In genomic region chr9:104777135-104777534, GRCm38 (mm10) we compare ENCODE assay signal across 25 mouse cellular contexts.
DNase-seq lines count a peak whose midpoint lies in the region; ATAC-seq lines count a peak whose summit lies in the region.
"Had no signal": no experiment of that assay in that cellular context is flagged by ENCODE, and none has a peak within 500 bp of the region (broad histone marks: within the 10 kb centered on the region; RNA-seq: fewer than 3 reads in every experiment).

No protein-coding gene starts in this region.

- H3K9me3 ChIP-seq in forebrain, embryonic 13.5 days (replicated peaks): no peaks in the 10 kb centered on the region
- H3K9me3 ChIP-seq in forebrain, embryonic 12.5 days: no peaks in the 10 kb centered on the region
- H3K9me3 ChIP-seq: embryonic facial prominence, embryonic 12.5 days; embryonic facial prominence, embryonic 15.5 days; heart, embryonic 13.5 days had no signal

- H3K27ac ChIP-seq in forebrain, embryonic 13.5 days: peak overlapping the region; percentile 19; the same call in 1 of the 2 replicates
- H3K27ac ChIP-seq in forebrain, embryonic 12.5 days: no peak overlapping the region
- H3K27ac ChIP-seq: embryonic facial prominence, embryonic 12.5 days; embryonic facial prominence, embryonic 15.5 days; heart, embryonic 13.5 days; hindbrain, embryonic 14.5 days; hindbrain, postnatal 0 days had no signal

- H3K9ac ChIP-seq in forebrain, embryonic 13.5 days: no peak overlapping the region
- H3K9ac ChIP-seq in forebrain, embryonic 12.5 days: no peak overlapping the region
- H3K9ac ChIP-seq: embryonic facial prominence, embryonic 12.5 days; embryonic facial prominence, embryonic 15.5 days; heart, embryonic 13.5 days; hindbrain, embryonic 14.5 days had no signal

- WGBS in forebrain, embryonic 13.5 days: 87% methylated on average over 3 of the region's 3 CpGs
- WGBS in forebrain, embryonic 12.5 days: 77% methylated on average over 3 of the region's 3 CpGs

- no peaks in the 10 kb centered on the region for H3K27me3 ChIP-seq in forebrain, embryonic 13.5 days
- H3K27me3 ChIP-seq in forebrain, embryonic 12.5 days: no peaks in the 10 kb centered on the region
- H3K27me3 ChIP-seq: embryonic facial prominence, embryonic 12.5 days; embryonic facial prominence, embryonic 15.5 days; heart, embryonic 13.5 days had no signal

- H3K36me3 ChIP-seq in forebrain, embryonic 13.5 days (ENCODE audit: poor library complexity, severe bottlenecking): no peaks in the 10 kb centered on the region
- no peaks in the 10 kb centered on the region for H3K36me3 ChIP-seq in forebrain, embryonic 12.5 days (replicated peaks)
- H3K36me3 ChIP-seq: embryonic facial prominence, embryonic 12.5 days; embryonic facial prominence, embryonic 15.5 days; heart, embryonic 13.5 days had no signal

- intact Hi-C loops in left cerebral cortex, postnatal 25 days (cut with DNase I): no loop called here
- intact Hi-C loops in left cerebral cortex, postnatal 4 days (cut with DNase I): no loop called here

- no peak for DNase-seq in frontal cortex, postnatal 14 days (ENCODE audit: low spot score in 2 of 2)
- peak; percentile 15 to 45 for DNase-seq in left cerebral cortex, postnatal 25 days (ENCODE audit: low spot score in 2 of 2)
- no peak for DNase-seq in left cerebral cortex, postnatal 4 days
- no peak for DNase-seq in cerebellum, postnatal 4 days (ENCODE audit: low spot score in 2 of 2)
- DNase-seq in thymus, postnatal 14 days: no peak
- DNase-seq: adrenal gland, adult 8-10 months; adrenal gland, postnatal 25 days; cerebellum, adult 18-20 months; cerebellum, adult 9-10 months; cerebellum, postnatal 14 days; gastrocnemius, postnatal 25 days; heart, adult 18-20 months; heart, postnatal 14 days; heart, postnatal 4 days had no signal

- 0 out of 2 replicates have a peak, but pooled peaks cover 8% of the 10 kb centered on the region for H3K4me1 ChIP-seq in forebrain, embryonic 13.5 days
- peaks cover 3% of the 10 kb centered on the region; the same call in 1 of the 2 replicates for H3K4me1 ChIP-seq in forebrain, embryonic 12.5 days
- H3K4me1 ChIP-seq: embryonic facial prominence, embryonic 12.5 days; embryonic facial prominence, embryonic 15.5 days; heart, embryonic 13.5 days had no signal

- H3K4me2 ChIP-seq in forebrain, embryonic 13.5 days: no peak overlapping the region
- H3K4me2 ChIP-seq in forebrain, embryonic 12.5 days: no peak overlapping the region
- H3K4me2 ChIP-seq: embryonic facial prominence, embryonic 12.5 days; embryonic facial prominence, embryonic 15.5 days; heart, embryonic 13.5 days; hindbrain, embryonic 14.5 days had no signal

- no peak overlapping the region for H3K4me3 ChIP-seq in forebrain, embryonic 13.5 days
- no peak overlapping the region for H3K4me3 ChIP-seq in forebrain, embryonic 12.5 days (replicated peaks)
- H3K4me3 ChIP-seq: embryonic facial prominence, embryonic 12.5 days; embryonic facial prominence, embryonic 15.5 days; heart, embryonic 13.5 days had no signal

- ATAC-seq in forebrain, embryonic 13.5 days: no peak
- ATAC-seq in forebrain, embryonic 12.5 days (ENCODE audit: low FRiP score): no peak
- ATAC-seq in frontal cortex, adult (ENCODE audit: low TSS enrichment): peak; percentile 60
- ATAC-seq: activated CD4-positive, CD25-positive, alpha-beta regulatory T cell, adult 4 months; hindbrain, postnatal 0 days; inflammation-experienced regulatory T-cells, adult 6 months; intestine, embryonic 16.5 days had no signal

Comparison
In these comparisons a context has a peak if more than half of its experiments do, and no peak if none do; other contexts are left out.
1. DNase-seq: peak in left cerebral cortex, postnatal 25 days (2 of 2); none in frontal cortex, postnatal 14 days (0 of 2), left cerebral cortex, postnatal 4 days (single experiment), cerebellum, postnatal 4 days (0 of 2) and thymus, postnatal 14 days (single experiment).